Mouse (Mus musculus) C2C12 (cell line): Measurements from ENCODE around the gene Pbxip1. TPM values are rescaled to one million over a fixed set of nuclear protein-coding genes. Genes with fewer than 3 reads are reported as not detected.
A peak's percentile ranks its signal among the peaks of the same experiment; 100 is the strongest.

Experiments
- H3K27me3 ChIP-seq: one replicate; pipeline ENCODE4 v1.6.1; 2011; ENCODE audit not compliant: control insufficient read depth, insufficient read depth, insufficient read length
- H3K36me3 ChIP-seq: one replicate; pipeline ENCODE4 v1.6.1; 2011; ENCODE audit not compliant: control insufficient read depth, insufficient read depth
- H3K4me3 ChIP-seq: one replicate; pipeline ENCODE4 v1.5.1; 2011; ENCODE audit warnings: mild to moderate bottlenecking, control low read depth; ENCODE audit not compliant: poor library complexity, insufficient read depth, severe bottlenecking
- H3K79me2 ChIP-seq: one replicate; pipeline ENCODE4 v1.6.1; 2011; ENCODE audit not compliant: control insufficient read depth, insufficient read depth
- H3K79me3 ChIP-seq: one replicate; pipeline ENCODE4 v1.6.1; 2011; ENCODE audit warnings: low read depth, control low read depth
- H3ac ChIP-seq: one replicate; pipeline ENCODE3; 2011; ENCODE audit warnings: low read depth; ENCODE audit not compliant: control insufficient read depth, insufficient read length
- CEBPB ChIP-seq: IDR thresholded peaks from one replicate; pipeline ENCODE4 v1.6.1; 2011; ENCODE audit warnings: low read depth, mild to moderate bottlenecking, control low read depth, moderate library complexity
- CTCF ChIP-seq: IDR thresholded peaks from one replicate; pipeline ENCODE4 v1.5.1; 2011; ENCODE audit not compliant: control insufficient read depth, insufficient read depth, insufficient read length
- FOSL1 ChIP-seq: IDR thresholded peaks from one replicate; pipeline ENCODE4 v1.8.0; 2011; ENCODE audit warnings: mild to moderate bottlenecking, low read length; ENCODE audit not compliant: poor library complexity, insufficient read depth, severe bottlenecking
- MAX ChIP-seq: IDR thresholded peaks from one replicate; pipeline ENCODE4 v1.6.1; 2011; ENCODE audit warnings: mild to moderate bottlenecking, control low read depth
- MYOD1 ChIP-seq: IDR thresholded peaks from one replicate; pipeline ENCODE4 v1.6.1; 2011; ENCODE audit warnings: low read depth; ENCODE audit not compliant: control insufficient read depth, insufficient read length
- MYOG ChIP-seq: IDR thresholded peaks from one replicate; pipeline ENCODE4 v1.6.1; 2011; ENCODE audit not compliant: control insufficient read depth, insufficient read length; ENCODE audit errors: extremely low read depth
- USF1 ChIP-seq: IDR thresholded peaks from one replicate; pipeline ENCODE4 v1.6.1; 2011; ENCODE audit warnings: low read depth, mild to moderate bottlenecking, control low read depth, moderate library complexity
- polyA plus RNA-seq: library from polyadenylated mRNA; unstranded; fragments of >200 nt; fragmentation: generic; extraction: Trizol; gene quantifications from one replicate; pipeline ENCODE4 v1.2.1, GENCODE M21; 2012; ENCODE audit warnings: missing spikeins

Pbxip1 gene
- polyA plus RNA-seq, 1 experiment = 34.6 TPM

- Histone ChIP-seq H3K4me3 (no peak overlapping the region), H3K79me3 (peaks cover 35% of the 10 kb centered on the region), H3K27me3 (no peaks in the 10 kb centered on the region), H3K36me3 (peaks cover 23% of the 10 kb centered on the region), H3K79me2 (peaks cover 48% of the 10 kb centered on the region), H3ac (no peak overlapping the region)
- TF ChIP-seq MYOD1 (no peak), FOSL1 (no peak), CTCF (no peak), MYOG (no peak), USF1 (no peak), MAX (no peak), CEBPB (no peak)
Observed at GRCm38 (mm10) chr3:89434532-89434931, 2.0 kb upstream of the Pbxip1 start.

GRCm38 (mm10) chr3:89435041-89435440 lies 1.5 kb upstream of the Pbxip1 start:
- peaks cover 35% of the 10 kb centered on the region for H3K79me3 ChIP-seq
- H3ac ChIP-seq = no peak overlapping the region
- peaks cover 23% of the 10 kb centered on the region for H3K36me3 ChIP-seq
- no peak overlapping the region for H3K4me3 ChIP-seq
- TF ChIP-seq FOSL1 (no peak), CEBPB (no peak), CTCF (no peak), MYOG (no peak), USF1 (no peak), MYOD1 (no peak), MAX (no peak)
- peaks cover 48% of the 10 kb centered on the region for H3K79me2 ChIP-seq
- H3K27me3 ChIP-seq = no peaks in the 10 kb centered on the region

DNA sequence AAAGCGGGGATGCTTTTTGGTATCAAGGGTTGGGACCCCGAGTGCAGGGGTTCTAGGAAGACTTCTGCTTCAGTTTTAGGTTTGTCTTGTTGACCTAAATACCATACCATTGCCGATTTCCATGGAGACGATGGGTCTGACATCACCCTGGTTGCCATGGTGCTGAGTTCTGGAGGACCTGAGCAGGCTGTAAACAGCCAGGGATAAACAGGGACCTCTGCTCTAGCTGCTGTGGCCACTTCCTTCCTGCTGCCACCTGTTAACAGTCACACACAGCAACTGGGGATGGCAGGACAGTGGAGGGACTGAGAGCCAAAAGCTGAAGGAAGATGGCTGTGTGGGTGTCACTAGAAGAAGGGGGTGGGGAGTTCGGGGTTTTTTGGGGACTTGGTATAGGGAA lies 763 bp downstream of the Pbxip1 start:
- H3K27me3 ChIP-seq = no peaks in the 10 kb centered on the region
- H3K79me3 ChIP-seq = peaks cover 16% of the 10 kb centered on the region
- H3K4me3 ChIP-seq = peak overlapping the region; percentile 28
- H3K79me2 ChIP-seq = peaks cover 28% of the 10 kb centered on the region
- TF ChIP-seq MYOD1 (no peak), FOSL1 (no peak), CTCF (no peak), CEBPB (no peak), MYOG (no peak), MAX (no peak), USF1 (no peak)
- H3K36me3 ChIP-seq = peaks cover 20% of the 10 kb centered on the region
- peak overlapping the region; percentile 49 for H3ac ChIP-seq

GRCm38 (mm10) chr3:89440691-89441090 lies 4.2 kb downstream of the Pbxip1 start:
- Histone ChIP-seq H3K27me3 (no peaks in the 10 kb centered on the region), H3K36me3 (no peaks in the 10 kb centered on the region), H3K79me3 (peaks cover 1% of the 10 kb centered on the region), H3K4me3 (no peak overlapping the region), H3ac (no peak overlapping the region), H3K79me2 (no peaks in the 10 kb centered on the region)
- TF ChIP-seq MYOG = no peak
- no peak for TF ChIP-seq MAX
- TF ChIP-seq MYOD1 = no peak
- TF ChIP-seq CTCF = no peak
- TF ChIP-seq FOSL1 = no peak
- no peak for TF ChIP-seq USF1
- no peak for TF ChIP-seq CEBPB

DNA sequence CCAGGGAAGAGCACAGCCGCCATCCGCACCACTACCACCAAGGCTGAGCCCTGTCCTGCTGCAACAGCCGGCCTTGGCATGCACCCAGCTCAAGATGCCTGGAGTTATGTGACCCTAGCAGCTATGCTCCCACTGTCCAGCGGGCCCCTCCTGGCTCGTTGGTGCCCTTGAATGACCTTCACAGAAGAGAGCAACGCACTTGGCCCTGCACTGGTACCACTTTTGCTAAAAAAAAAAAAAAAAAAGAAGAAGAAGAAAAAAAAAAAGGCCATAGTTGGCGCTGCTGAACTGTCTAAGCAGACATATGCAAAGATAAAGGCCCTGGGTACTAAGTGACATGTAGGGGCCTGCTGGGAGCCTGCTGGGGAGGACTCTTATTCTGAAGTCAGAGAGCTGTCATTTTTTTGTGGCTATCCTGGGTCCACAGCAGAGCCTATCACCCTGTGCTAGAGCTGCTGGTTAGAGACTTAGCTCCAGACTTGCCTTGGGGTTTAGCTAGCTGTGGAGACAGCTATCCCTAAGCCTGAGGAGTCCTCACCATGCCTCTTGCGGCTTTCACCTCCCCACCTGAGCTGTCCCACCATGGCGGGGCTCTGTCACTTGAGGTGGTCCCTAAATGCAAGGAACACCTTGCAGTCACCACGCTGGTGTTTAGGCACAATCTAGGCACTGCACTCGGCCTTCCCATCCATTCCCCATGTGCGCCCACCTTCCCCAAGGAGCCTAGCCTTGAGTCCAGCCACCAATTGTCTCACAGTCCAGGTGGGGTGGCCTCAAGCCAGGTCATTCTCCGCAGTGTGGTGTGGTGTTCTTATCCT lies 12.4 kb downstream of the Pbxip1 start:
- Histone ChIP-seq H3K79me3 (no peaks in the 10 kb centered on the region), H3K27me3 (no peaks in the 10 kb centered on the region), H3K79me2 (no peaks in the 10 kb centered on the region), H3ac (no peak overlapping the region), H3K36me3 (no peaks in the 10 kb centered on the region), H3K4me3 (no peak overlapping the region)
- TF ChIP-seq USF1 = no peak
- no peak for TF ChIP-seq MYOD1
- TF ChIP-seq MYOG = no peak
- no peak for TF ChIP-seq FOSL1
- TF ChIP-seq MAX = no peak
- TF ChIP-seq CEBPB = no peak
- no peak for TF ChIP-seq CTCF
